Mouse (Mus musculus) activated CD4-positive, CD25-positive, alpha-beta regulatory T cell, adult 9 weeks (primary cell): Measurements from ENCODE around the gene Lrit3. TPM values are rescaled to one million over a fixed set of nuclear protein-coding genes. Genes with fewer than 3 reads are reported as not detected.

ENCODE experiments used
- polyA plus RNA-seq: library from polyadenylated mRNA; unstranded; fragments of 100-300 nt; shearing (Covaris generic); gene quantifications from one replicate; pipeline ENCODE4 v1.2.1, GENCODE M21; 2017

The Lrit3 gene
- not detected for polyA plus RNA-seq

DNA sequence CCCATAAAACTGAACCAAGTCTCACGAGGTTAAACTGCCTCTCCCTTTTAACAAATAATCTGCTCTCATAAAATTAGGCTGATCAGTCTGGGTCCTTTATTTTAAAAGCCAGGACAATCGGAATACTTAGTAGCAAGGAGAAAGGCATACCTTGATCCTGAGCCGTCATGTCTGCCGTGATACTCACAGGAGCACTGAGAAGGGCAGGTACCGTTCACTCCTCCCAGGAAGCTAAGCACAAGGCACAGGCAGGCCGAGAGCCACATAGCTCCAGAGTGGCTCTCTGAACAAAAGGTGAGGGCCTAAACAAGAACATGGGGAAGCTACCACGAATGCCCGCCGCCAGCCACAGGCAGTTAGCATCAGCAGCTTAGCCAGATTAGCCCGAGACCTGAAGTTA lies at the start of gene Lrit3:
Gene Lrit3, minus strand, starts transcription at position 266 of the 400 bp plus-strand sequence.

DNA sequence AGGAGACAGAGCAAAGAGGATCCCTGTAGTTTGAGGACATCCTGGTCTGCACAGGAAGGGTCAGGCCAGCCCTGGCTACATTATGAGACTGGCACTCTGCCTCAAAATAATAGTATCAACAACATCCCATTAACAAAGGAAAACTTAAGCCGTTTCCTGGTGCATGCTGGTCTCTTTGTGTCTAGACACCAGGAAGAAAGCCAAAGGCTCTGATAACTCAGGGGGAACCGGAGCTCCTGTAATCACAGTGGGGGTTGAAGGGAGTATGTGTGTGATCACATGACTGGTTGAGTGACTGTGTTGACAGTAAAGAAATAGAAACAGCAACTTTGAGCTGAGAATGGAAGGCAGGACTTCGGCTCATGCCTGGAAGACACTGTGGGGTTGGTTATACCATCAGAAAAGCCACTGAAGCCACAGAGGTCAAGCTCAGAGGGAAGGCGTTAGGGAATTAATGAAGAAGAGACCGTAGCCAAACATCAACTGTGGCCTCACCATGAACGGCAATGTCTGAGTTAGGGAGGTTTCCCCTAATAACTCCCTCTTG lies 31.6 kb upstream of the Lrit3 start, which contains the start of gene Cfi:
Gene Cfi, plus strand, starts transcription at position 497 of the 547 bp plus-strand sequence.

DNA sequence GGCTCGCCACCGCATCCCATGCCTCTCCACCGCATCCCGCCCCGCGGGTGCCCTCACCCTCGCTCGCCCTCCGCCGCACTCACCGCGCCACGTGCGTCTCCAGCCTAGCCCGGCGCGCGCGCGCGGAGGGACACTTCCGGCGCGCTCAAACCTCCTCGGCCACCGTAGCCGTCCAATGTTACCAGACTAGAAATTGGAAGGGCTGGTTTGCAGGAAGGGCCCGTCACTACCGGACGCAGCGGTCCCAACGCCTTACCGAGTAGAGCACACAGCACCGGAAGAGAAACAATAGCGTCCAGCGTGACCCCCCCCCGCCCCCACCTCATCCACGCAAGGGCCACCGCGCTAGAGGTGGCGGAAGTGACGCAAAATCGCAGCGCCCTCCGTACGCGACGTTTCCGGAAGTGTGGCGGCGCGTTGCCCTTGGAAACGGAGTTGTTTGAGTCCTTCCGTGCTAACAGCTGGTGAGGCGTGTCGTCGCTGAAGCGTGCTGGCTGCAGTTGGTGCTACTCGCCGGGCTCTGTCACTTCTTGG lies 27.3 kb upstream of the Lrit3 start, which contains the start of gene Gar1:
Gene Gar1, minus strand, starts transcription at position 362 of the 534 bp plus-strand sequence.

DNA sequence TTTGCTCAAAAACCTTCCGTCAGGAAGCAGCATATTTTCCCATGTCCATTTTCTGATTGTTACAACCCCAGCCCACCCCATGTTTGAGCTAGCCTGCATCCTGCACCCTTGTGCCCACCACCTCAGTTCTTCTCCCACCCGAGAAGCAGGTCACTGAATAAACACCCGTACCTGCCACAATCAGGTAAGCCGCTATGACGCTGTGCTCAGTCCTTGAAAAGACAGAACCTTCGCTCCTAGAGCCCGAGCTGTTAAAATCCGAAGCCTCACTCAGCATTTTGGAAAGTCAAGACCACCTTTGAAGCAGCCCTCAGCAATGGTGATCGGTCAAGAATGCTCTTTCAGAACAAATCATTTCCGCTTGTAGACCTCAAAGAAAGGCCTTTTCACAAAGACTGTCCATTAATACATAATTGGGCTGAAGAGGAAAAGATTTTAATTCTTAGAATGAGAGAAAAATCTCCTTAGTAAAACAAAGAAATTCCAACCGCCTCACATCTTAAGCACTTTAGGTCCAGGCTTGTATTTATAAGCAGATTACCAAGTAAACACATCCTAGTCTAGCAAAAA lies 18.5 kb upstream of the Lrit3 start, which contains the start of gene Rrh:
Gene Rrh, minus strand, starts transcription at position 382 of the 570 bp plus-strand sequence.

DNA sequence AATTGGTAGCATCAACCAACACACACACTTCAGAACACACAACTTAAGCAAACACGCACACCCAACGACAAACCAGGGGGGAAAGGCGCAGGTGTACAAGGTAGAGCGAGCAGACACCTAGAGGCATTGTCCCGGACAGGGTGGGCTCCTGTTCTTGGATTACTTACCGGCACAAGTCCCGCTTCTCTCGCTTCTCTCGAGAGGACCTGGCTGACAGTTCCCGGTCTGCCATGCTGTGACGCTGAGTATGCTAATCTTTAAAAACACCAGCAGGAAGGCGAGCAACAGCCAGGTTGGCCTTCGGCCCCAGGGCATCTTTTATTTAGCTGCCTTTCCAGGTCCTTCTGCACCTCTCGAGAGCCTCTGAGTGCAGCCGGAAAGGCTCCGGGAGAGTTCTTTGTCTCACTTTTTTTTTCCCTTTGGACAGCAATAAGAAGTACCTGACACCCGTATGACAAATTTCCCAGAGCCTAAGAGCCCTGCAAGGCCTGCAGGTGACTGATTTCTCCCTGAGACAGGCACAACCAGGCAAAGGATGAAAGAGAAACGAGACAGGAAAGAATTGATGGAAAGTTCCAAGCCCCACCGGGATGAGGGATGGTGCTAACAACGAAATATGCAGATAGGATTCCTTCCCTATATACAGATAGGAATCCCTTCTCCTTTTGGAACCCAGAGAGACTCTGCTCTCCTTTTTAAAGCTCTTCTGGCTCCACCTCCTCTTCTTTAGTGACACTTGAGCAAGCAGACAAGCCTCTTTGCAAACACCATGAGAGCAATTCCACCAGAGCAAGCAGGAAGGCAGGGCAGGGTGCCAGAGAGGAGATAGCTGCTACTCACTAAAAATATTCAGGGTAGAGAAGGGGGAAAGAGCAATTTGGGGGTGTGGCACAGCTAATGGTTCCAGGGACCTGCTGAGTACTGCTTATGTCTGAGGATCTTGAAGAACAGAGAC lies 48.9 kb downstream of the Lrit3 start, which contains the start of gene Egf:
Gene Egf, minus strand, starts transcription at position 667 of the 955 bp plus-strand sequence.

Other genes with a start within 250 kb of the Lrit3 start
- 0.88 TPM for gene Egf, start 48.7 kb downstream of the Lrit3 start, polyA plus RNA-seq
- not detected for gene Rrh, start 18.6 kb upstream of the Lrit3 start, polyA plus RNA-seq
- 44.6 TPM for gene Gar1, start 27.4 kb upstream of the Lrit3 start, polyA plus RNA-seq
- gene Cfi, start 31.9 kb upstream of the Lrit3 start, polyA plus RNA-seq: not detected
- 1.1 TPM for gene Pla2g12a, start 74.6 kb upstream of the Lrit3 start, polyA plus RNA-seq
- gene Casp6, start 97.4 kb upstream of the Lrit3 start, polyA plus RNA-seq: 78.2 TPM
- 41.0 TPM for gene Mcub, start 166.2 kb upstream of the Lrit3 start, polyA plus RNA-seq